Mouse (Mus musculus) CD4-positive helper T cell, adult 2 months (primary cell): Measurements from ENCODE around the gene Fpr3.
"Not testable (repeated sequence)": the region's sequence is repeated elsewhere in the genome, so short reads cannot be mapped to it uniquely, and the experiment has no call there.

Experiments
- DNase-seq: peaks from one replicate; pipeline ENCODE4 v3.0.0-alpha.2; 2012; ENCODE audit warnings: low read depth, missing footprints, low spot score

Fpr3 gene

DNA sequence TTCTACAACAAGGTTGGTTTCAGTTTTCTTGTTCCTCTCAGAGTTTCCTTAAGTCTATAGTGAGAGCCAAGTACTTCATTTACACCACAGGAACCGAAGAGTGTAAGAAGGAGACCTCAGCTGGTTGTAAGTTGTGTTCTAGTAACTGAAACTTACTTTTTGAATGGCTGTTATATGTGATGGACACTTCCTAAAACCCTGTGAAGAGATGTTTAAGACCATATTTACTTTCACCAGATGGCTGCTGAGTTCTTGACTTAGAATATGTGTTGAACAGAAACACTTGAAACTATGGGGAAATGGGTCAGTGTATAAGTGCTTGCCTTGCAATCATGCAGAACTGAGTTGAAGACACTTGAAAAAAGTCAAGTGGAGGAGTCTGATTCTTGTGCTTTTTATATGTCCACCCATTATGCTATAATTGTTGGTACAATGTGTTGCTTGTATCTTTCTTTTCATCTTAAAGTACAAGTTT lies at the start of gene Fpr3, which contains the start of gene Fpr2:
Gene Fpr3, plus strand, starts transcription at position 79 of the 475 bp plus-strand sequence.
Gene Fpr2, plus strand, starts transcription at position 51 of the 475 bp plus-strand sequence.
- DNase-seq: no peak

DNA sequence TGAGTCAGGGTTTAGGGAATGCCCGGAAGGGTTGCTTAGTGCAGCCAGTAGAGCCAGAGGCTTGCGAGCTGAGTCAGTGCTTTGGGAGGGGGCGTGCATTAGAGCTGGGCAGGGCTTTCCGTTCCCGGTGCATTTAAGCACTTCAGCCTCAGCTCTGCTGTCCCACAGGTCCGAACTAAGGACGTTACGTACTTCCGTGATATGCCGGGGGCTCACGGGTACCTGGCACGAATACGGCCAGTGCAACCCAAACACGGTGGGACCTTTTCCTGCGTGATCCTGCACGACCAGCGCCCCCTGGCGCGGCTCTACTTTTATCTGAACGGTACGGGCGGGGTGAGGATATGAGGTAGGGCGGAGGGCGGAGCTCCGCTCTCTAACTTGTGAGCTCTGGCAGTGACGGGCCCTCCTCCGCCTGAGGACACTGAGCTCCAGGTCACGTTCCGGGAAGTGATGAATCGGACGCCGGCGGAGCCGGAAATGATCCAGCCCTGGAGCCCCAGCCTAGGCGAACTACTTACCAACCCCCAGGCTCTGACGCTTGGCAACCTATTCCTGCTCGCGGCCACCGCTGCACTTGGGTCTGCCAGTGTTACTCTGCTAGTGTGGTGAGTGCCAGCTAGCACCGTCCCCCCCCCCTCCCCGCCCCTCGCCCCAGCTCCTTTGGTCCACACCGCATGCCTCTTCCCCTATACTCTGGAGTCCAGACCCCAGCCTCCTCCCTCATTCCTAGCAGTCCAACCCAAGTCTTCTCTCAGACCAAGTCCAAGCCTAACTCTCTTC lies 49.5 kb upstream of the Fpr3 start:
- DNase-seq: peak; percentile 96

DNA sequence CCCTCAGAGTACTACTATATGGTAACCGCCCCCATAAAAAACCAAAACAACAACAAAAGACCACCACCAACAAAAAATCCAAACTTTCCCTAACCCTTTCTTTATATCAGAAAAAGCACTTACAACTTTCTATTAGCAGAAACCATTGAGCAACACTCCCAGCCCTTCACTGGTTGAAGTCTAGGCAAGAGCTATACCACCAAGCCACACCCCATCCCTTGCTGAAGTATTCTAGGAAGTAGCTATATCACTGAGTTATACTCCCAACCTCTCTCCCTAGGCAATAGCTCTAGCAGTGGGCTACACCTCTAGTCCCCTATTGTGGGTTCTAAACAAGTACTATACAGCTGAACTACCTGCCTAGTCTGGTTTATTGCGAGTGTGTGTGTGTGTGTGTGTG lies 48.4 kb upstream of the Fpr3 start:
- no peak for DNase-seq

DNA sequence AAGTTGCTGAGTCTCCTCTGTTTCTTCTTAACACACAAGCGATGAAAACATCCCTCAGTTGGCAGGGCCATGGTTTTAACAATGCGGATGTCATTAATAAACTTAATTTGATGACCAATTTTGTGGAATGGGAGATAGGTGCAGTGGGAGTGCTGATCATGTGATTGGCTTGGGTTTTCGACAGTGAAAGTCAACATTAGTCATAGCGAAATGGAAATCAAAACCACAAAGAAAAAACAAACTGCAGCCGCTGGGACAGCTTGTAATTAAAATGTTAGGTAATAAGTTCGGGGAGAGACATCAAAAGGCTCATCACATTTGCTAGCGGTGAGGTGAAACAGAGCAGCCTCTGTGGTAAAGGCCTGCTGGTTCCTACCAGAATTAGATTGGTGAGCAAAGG lies 46.9 kb upstream of the Fpr3 start:
- peak; percentile 64 for DNase-seq

DNA sequence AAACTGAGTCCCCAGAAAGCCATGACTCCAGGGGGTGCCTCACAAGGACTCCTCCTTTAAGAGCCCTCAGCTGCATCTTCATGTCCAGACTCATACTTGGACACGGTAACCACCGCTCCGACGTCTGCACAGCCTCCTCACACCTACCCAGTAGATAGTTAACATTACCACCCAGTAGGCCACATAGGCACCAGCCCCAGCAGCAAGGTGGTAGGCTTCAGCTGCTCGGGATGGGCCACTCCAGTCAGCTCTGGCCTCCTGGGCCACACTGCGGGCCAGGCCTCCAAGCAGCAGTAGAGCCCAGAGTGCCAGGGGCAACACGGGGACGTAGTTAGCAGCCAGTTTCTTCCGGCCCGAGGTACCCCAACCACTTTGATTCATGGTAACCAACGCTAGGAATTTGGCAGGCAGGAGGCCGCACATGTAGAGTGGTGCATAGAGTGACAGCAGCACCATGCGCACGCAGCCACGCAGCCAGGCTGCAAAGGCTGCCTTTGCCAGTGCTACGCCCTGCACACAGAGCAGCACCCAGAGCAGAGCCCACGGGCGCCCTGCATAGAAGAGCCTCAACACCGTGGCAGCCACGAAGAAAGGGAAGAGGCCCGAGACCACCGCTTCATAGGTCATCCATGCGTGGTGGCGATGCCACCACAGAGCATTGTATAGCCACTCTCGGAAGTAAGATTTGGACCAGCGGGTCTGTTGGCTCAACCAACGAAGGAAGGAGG lies 44.0 kb upstream of the Fpr3 start:
- no peak for DNase-seq

DNA sequence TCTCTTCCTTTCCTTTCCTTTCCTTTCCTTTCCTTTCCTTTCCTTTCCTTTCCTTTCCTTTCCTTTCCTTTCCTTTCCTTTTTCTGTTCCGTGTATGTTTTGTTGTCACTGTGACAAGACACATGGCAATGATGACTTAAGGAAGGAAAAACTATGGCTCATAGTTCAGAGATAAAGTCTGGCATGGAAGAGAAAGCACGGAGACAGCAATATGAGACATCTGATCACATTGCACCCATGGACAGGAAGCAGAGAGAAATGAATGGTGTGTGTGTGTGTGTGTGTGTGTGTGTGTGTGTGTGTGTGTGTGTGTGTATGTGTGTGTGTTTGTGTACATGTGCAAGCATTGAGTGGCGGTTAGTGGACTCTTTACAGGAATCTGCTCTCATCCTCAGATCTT lies 43.0 kb upstream of the Fpr3 start:
- DNase-seq: not testable (repeated sequence)

DNA sequence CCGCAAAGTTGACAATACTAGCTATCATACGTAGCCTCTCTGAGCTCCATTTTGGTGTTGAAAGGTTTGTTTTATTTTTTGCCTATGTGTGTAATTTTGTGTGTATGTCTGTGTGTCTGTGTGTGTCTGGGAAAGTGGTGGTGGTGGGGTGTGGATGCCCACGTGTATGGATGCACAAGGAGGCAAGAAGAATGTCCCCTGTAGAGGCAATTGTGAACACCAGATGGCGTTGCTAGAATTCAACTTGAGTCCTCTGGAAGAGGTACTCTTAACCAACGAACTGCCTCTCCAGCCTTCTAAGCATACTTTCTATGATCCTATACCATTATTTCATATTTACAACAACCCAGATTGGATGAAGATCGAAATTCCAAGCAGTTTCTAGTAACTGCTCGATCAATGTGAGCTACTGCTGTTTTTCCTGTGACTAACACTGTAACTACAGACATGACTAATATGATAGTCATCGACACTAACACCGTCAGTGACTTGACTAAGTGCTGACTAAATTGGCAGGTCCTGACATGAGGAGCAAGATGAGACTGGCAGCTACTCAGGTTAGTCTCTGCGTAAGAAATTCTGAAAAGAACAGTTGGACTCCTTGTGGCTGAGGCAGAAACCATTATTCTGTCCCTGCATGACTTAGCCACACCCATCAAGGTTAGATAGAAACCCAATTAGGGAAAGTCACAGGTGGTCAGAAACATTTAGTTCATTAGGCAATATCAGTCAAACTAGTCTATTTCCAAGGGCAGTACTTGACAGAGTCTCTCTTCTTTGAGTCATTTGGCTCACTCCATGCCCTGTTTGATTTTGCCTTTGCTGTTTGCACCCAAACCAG lies 42.2 kb upstream of the Fpr3 start:
- peak; percentile 42 for DNase-seq

DNA sequence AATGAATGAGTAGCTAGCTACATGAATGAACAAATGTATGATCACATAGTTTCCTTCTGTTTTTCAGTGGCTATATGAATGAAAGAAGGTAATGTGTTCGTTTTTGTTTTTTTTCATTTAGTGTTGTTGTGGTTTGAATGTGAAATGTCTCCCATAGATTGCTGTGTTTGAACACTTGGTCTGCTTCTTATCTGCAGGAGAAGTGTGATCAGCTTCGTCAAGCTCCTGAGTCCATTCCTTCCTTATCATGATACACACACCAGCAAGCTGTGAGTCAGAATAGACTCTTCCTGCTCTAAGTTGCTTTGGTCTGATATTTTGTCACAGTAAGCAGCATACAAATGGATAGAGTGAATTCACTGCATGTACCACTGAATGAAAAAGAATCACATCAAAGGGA lies 38.7 kb upstream of the Fpr3 start:
- no peak for DNase-seq

DNA sequence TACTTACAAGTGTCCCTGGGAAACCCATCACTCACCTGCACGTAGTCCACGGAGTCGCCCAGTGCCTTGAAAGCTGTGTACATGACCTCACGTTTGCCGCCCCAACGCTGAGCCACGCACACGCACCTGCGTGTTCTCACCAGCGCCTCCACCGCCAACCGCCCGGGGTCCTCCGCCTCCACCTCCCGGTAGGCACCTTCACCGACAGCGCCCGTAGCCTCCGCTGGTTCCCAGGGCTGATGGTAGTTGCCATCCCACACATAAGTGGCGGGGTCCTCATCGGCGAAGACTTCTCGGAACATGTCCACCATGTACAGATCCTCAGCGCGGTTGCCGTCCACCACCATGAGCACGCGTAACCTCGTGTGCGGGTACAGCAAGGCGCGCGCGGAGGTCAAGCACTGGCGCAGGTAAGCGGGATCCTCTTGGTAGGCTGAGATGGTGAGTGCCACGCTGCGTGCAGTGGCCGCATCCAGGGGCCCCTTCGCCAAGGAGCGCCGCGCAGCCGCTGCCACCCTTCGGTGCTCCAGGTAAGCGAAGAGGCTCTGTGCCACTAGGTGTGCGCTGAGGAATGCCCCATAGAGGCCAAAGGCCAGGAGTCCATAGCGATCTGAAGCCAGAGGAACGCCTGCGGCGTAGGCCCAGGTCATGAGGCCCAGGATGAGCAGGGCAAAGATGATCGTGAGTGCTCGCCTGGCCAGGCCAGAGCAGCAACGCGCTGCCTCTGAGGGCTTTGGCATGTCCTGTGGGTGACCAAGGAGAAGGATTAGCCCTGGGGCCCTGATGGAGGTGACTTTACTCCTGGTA lies 37.5 kb upstream of the Fpr3 start:
- DNase-seq: no peak

DNA sequence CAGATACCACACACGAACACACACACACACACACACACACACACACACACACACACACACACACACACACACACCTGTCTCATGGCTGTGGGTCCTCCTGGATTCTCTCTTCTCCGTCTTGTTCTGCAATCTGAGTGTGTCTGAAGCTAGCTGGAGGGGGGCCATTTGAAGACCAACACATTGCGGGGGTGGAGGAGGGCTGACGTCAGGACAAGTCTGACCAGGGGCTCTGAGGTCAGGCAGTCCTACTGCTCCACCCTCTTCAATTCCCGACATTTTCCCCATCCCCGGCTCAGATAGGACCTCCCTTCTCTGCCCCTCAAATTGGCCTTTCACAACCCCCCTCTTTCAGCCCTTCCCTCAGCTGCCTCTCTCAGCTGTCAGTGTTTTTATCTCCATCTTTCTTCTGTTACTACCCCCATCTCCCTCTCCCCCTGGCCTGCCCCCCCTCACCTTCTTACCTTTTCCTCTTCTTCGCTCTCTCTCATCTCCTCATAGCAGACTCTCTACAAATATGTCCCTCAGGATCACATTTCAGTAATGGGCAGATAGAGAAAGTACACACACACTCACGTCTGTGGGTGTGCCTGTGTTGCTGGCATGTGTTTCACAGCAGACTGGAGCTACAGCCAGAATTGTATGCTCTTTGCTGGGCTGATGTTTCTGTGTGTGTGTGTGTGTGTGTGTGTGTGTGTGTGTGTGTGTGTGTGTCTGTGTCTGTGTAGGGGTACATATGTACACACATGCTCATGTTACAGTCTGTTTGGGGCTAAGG lies 32.4 kb upstream of the Fpr3 start, which contains the start of gene Has1:
Gene Has1, minus strand, starts transcription at position 142 of the 775 bp plus-strand sequence.
- DNase-seq: no peak

DNA sequence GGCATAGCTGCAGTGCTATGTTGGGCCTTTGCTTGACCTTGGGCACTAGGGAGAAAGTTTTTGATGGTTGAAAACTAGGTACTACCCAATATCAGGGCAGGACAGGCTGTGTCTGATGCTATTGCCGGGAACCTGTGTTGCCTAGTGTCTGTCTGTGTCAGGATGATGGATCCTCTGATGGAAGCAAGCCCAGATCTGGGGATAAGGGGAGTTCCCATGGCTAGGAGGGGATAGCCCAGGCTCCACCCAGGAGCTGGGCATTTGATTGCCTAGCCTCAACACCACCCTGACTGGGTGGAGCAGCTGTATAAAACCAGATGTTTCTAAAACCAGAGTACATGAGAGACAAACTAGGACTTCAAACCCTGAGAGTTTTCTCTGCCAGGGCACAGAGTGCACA lies 31.0 kb upstream of the Fpr3 start:
- DNase-seq: no peak

DNA sequence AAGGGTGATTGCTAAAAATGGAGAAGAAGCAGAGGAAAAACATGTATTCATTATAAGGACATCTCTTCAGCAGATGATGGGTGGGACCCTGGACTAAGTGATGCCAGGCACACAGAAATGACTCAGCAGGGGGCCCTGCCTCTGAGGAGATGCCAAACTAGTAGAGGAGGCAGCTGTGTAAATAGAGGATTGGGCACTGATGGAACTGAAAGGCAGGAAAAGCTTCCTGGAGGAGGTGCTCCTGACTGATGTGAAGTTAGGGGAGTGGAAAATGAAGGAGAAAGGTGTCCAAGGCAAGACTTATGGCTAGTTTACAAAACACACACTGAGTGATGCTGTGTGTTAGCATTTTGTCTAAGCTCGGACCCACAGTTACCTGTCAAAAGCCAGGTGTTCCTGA lies 30.2 kb upstream of the Fpr3 start:
- DNase-seq: no peak

DNA sequence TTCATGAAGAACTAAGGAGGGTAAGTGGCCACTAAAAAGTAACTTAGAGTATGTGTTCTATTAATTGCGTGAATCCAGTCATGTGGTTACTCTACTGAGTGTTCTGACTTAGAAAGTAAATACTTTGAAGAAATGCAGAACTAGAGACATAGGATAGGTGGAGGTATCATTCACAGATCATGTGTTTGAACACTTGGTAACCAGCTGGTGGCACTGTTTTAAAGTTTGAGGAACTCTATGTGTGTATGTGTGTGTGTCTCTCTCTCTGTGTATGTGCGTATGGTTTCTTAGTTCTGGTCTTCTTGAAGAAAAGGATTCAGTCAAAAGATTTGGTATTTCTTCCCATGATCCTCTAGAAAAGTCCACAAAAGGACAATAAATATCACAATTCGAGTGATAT lies 27.5 kb upstream of the Fpr3 start:
- DNase-seq: no peak

DNA sequence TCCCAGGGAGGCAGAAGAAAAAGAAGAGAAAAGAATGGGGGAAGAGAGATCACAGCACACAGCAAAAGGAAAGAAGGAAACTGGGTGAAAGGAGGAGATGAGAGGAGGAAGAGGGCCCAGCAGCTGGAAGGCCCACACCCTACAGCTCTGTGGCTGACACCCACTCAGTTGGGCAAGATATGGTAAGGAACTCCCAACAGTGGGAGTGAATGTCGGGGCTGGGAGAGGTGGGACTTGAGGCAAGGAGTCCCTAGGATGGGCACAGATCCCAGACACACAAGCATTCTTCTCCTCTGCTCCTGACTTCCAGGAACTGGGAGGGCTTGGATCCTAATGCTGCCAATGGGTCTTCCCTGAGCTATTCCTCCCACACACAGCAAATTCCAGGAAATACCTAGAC lies 25.3 kb upstream of the Fpr3 start:
- no peak for DNase-seq

DNA sequence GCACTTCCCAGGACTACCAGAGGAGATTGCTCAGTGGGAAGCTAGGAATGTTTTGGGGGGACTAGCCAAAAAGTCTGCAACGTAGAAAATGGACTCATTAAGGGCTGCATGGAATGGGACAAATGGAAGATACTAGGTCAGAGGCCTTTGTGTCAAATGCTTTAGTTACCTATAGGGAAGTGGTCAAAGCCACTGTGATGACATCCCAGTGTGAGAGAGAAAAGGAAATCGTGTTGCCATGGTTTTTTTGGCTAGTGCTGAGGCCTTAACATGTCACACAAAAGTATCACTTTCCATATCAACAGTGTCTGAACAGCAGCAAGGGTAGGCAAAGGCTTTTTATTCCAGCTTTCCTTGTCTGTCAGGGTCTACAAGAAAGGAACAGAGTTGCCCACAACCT lies 22.5 kb upstream of the Fpr3 start:
- DNase-seq: no peak

DNA sequence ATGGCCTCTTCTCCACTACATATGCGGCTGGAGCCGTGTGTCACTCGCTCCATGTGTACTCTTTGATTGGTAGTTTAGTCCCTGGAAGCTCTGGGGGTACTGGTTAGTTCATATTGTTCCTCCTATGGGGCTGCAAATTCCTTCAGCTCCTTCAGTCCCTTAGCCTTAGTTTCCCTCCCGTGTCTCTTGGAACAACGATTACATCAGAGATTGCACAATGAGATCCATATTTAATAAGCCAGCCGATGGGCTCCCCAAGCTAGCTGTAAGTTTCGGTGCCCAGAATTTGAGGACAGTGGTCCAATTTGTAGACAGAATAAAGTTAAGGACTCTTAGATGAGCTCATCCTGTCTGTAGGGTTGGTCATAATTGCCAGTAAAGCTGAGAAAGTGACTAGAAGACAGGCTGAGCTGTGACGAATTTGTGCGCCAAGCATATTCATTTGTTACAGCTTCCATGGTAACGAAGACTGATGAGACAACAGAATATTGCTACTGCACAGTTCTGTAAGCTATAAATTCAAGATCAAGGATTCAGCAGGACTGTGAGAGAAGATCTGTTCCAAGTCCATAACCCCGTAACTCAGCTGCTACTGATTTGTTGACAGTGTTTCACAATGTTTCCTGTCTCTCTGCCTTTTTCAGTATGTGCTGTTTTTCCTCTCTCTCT lies 20.7 kb upstream of the Fpr3 start:
- no peak for DNase-seq

DNA sequence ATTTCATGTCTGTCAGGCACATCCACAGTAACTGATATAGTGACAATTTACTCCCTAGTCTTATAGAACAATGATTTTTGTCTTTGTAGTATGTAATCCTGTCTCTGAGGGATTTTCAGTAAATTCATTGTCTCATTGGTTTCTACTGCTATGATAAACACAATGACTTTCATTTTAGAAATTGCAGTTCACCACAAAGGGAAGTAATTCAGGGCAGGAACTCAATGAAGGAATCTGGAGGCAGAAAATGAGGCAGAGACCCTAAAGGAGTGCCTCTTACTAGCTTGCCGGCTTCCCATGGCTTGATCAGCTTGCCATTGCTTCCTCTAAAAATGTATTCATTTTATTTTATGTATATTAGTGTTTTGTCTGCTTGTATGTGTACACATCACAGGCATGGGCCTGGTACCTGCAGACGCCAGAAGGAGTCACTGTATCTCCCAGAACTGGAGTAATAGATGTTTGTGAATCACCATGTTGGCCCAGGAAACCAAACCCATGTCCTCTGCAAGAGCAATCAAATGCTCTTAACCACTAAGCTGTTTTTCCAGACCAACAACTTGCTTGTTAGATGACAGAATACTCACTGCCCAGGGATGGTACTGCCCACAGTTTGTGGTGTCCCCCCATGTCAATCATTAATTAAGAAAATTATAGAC lies 16.6 kb upstream of the Fpr3 start:
- no peak for DNase-seq

DNA sequence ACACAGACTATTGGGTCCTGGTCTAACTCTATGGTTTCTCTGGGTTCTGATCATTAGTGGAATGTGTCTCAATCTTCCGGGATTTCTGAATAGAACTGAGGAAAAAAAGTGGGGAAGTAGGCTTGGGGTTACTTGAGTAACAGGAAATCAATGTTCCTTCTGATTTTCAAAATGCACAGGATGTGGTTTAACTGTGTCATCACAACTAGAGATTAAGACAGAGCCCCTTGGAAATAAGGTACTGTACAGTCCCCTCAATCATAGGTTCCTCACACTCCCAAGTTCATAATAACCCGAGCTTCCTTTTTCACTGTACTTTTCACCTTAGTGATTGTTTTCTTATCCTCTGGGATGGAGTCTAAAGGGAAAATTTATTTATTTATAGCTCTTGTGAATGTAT lies 16.0 kb upstream of the Fpr3 start:
- no peak for DNase-seq

DNA sequence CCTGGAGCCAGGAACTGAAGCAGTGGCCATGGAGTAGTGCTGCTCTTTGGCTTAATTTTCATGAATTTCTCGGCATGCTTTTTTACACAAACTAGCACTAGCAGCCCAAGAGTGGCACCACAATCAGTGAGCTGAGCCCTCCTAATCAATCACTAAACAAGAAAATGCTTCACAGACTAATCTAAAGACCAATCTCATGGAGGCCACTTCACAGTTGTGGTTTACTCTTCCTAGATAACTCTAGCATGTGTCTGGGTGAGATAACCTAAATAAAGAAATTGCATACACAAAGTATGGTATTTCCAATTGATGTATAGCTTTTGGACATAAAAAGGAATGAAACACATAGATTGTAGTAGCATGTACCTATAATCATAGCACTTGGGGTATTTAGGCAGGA lies 8.3 kb upstream of the Fpr3 start:
- no peak for DNase-seq
